Comparison of ENCODE assay signal across 8 mouse cellular contexts in genomic region chr3:36474938-36475483, GRCm38 (mm10). TPM values are rescaled to one million over a fixed set of nuclear protein-coding genes. Genes with fewer than 3 reads are reported as not detected.
DNase-seq lines count a peak whose midpoint lies in the region; ATAC-seq and TF ChIP-seq lines count a peak whose summit lies in the region.

No protein-coding gene starts in this region.

- TF ChIP-seq CTCF in cortical plate, adult 2 months (IDR thresholded peaks at IDR 0.05; ENCODE audit: extremely low read depth, insufficient read depth, low read length): no peak

- H3K9me3 ChIP-seq in intestine, embryonic 16.5 days (ENCODE audit: control insufficient read depth, low read length): no peaks in the 10 kb centered on the region
- no peaks in the 10 kb centered on the region for H3K9me3 ChIP-seq in limb, embryonic 13.5 days
- H3K9me3 ChIP-seq in midbrain, embryonic 14.5 days (ENCODE audit: control insufficient read depth, low read length): no peaks in the 10 kb centered on the region

- H3K9ac ChIP-seq in intestine, embryonic 16.5 days (ENCODE audit: low read depth, low read length): peak overlapping the region; percentile 85
- peak overlapping the region; percentile 85 for H3K9ac ChIP-seq in limb, embryonic 13.5 days
- peak overlapping the region; percentile 60 for H3K9ac ChIP-seq in midbrain, embryonic 14.5 days (replicated peaks; ENCODE audit: low read length)

- peak overlapping the region; percentile 86 for H3K27ac ChIP-seq in cortical plate, adult 2 months (ENCODE audit: insufficient read depth, low read length)
- peak overlapping the region; percentile 90 for H3K27ac ChIP-seq in intestine, embryonic 16.5 days (ENCODE audit: low read length)
- H3K27ac ChIP-seq in limb, embryonic 13.5 days: peak overlapping the region; percentile 87
- no peak overlapping the region for H3K27ac ChIP-seq in midbrain, embryonic 14.5 days (replicated peaks; ENCODE audit: low read depth, low read length)

- no peak for TF ChIP-seq POLR2A in cortical plate, adult 2 months (IDR thresholded peaks at IDR 0.05; ENCODE audit: extremely low read depth, insufficient read depth, low read length)

- WGBS in intestine, embryonic 16.5 days: under 1% methylated on average over 24 of the region's 24 CpGs
- WGBS in limb, embryonic 13.5 days: 3% methylated on average over 24 of the region's 24 CpGs
- WGBS in midbrain, embryonic 14.5 days: 4% methylated on average over 24 of the region's 24 CpGs

- ATAC-seq in intestine, embryonic 16.5 days: no peak
- no peak; the same call in none of the 2 replicates for ATAC-seq in limb, embryonic 13.5 days (ENCODE audit: low FRiP score, low read depth)
- ATAC-seq in midbrain, embryonic 14.5 days (ENCODE audit: low FRiP score, low TSS enrichment): peak; percentile 24; the same call in 1 of the 2 replicates
- no peak for ATAC-seq in activated CD4-positive, CD25-positive, alpha-beta regulatory T cell, adult 4 months

- H3K4me2 ChIP-seq in intestine, embryonic 16.5 days (ENCODE audit: low read depth, low read length): peak overlapping the region; percentile 89
- H3K4me2 ChIP-seq in limb, embryonic 13.5 days (replicated peaks): peak overlapping the region; percentile 82
- H3K4me2 ChIP-seq in midbrain, embryonic 14.5 days (ENCODE audit: low read length): peak overlapping the region; percentile 98

- DNase-seq in spleen, adult 12 weeks (ENCODE audit: low spot score): peak; percentile 7
- no peak for DNase-seq in spleen, postnatal 10 days (ENCODE audit: low spot score in 2 of 2)
- peak; percentile 98 for DNase-seq in heart, adult 11 months
- peak; percentile 31 for DNase-seq in midbrain, embryonic 14.5 days

- H3K36me3 ChIP-seq in intestine, embryonic 16.5 days (ENCODE audit: control insufficient read depth, insufficient read depth, low read length): no peaks in the 10 kb centered on the region
- no peaks in the 10 kb centered on the region for H3K36me3 ChIP-seq in limb, embryonic 13.5 days
- no peaks in the 10 kb centered on the region for H3K36me3 ChIP-seq in midbrain, embryonic 14.5 days (ENCODE audit: control insufficient read depth, insufficient read depth, low read length)

- H3K27me3 ChIP-seq in intestine, embryonic 16.5 days (replicated peaks; ENCODE audit: control insufficient read depth, insufficient read depth, low read length): no peaks in the 10 kb centered on the region
- H3K27me3 ChIP-seq in limb, embryonic 13.5 days: no peaks in the 10 kb centered on the region
- H3K27me3 ChIP-seq in midbrain, embryonic 14.5 days (ENCODE audit: control insufficient read depth, insufficient read depth, low read length): no peaks in the 10 kb centered on the region

- peaks cover 2% of the 10 kb centered on the region; the same call in 1 of the 2 replicates for H3K4me1 ChIP-seq in cortical plate, adult 2 months (ENCODE audit: control insufficient read depth, insufficient read depth, low read length)
- H3K4me1 ChIP-seq in intestine, embryonic 16.5 days (ENCODE audit: control insufficient read depth, insufficient read depth, low read length): peaks cover 16% of the 10 kb centered on the region
- peaks cover 37% of the 10 kb centered on the region for H3K4me1 ChIP-seq in limb, embryonic 13.5 days
- H3K4me1 ChIP-seq in midbrain, embryonic 14.5 days (ENCODE audit: control insufficient read depth, insufficient read depth, low read length): peaks cover 12% of the 10 kb centered on the region; the same call in 1 of the 2 replicates

- H3K4me3 ChIP-seq in cortical plate, adult 2 months (ENCODE audit: insufficient read depth, low read length): peak overlapping the region; percentile 66
- peak overlapping the region; percentile 88 for H3K4me3 ChIP-seq in intestine, embryonic 16.5 days (ENCODE audit: low read length)
- H3K4me3 ChIP-seq in limb, embryonic 13.5 days: peak overlapping the region; percentile 76
- H3K4me3 ChIP-seq in midbrain, embryonic 14.5 days (replicated peaks; ENCODE audit: low read depth, low read length): peak overlapping the region; percentile 61

RNA-seq across cellular contexts. Expression of gene Anxa5, which starts 0.7 kb away (rescaled TPM):
- polyA plus RNA-seq in cortical plate, adult 2 months (2012; rRNA removed): 99.2 and 118 TPM in 2 replicates
- 283 and 291 TPM in 2 replicates for polyA plus RNA-seq in intestine, embryonic 16.5 days (2015; fragmentation: Nextera tagmentation; extraction: Ambion mirVana)
- 334 and 341 TPM in 2 replicates for polyA plus RNA-seq in limb, embryonic 13.5 days (2015; fragmentation: Nextera tagmentation; extraction: Ambion mirVana)
- 19.8 and 49.1 TPM in 2 replicates for polyA plus RNA-seq in midbrain, embryonic 14.5 days (2014; fragmentation: Nextera tagmentation; extraction: Ambion mirVana)
- polyA plus RNA-seq in activated CD4-positive, CD25-positive, alpha-beta regulatory T cell, adult 4 months (2017; shearing (Covaris generic)): 100 to 1,000 TPM; 135 to 153 TPM

RNA-seq across cellular contexts. Expression of gene 1810062G17Rik, which starts 0.7 kb away (rescaled TPM):
- 0.15 and 0.23 TPM in 2 replicates for polyA plus RNA-seq in cortical plate, adult 2 months (2012; rRNA removed)
- 1.6 and 2.3 TPM in 2 replicates for polyA plus RNA-seq in intestine, embryonic 16.5 days (2015; fragmentation: Nextera tagmentation; extraction: Ambion mirVana)
- polyA plus RNA-seq in limb, embryonic 13.5 days (2015; fragmentation: Nextera tagmentation; extraction: Ambion mirVana): 1.5 and 2.2 TPM in 2 replicates
- 0.24 TPM in 1 of 2 replicates, not detected in the other for polyA plus RNA-seq in midbrain, embryonic 14.5 days (2014; fragmentation: Nextera tagmentation; extraction: Ambion mirVana)
- 1 to 10 TPM in 1 of 2 experiments, under 1 TPM in 1; 0.59 to 2.4 TPM for polyA plus RNA-seq in activated CD4-positive, CD25-positive, alpha-beta regulatory T cell, adult 4 months (2017; shearing (Covaris generic))

RNA-seq across cellular contexts. Expression of gene Gm11549, which starts 46.6 kb away (rescaled TPM):
- polyA plus RNA-seq in cortical plate, adult 2 months (2012; rRNA removed): 37.6 and 38.9 TPM in 2 replicates
- 0.54 TPM in 2 replicates for polyA plus RNA-seq in intestine, embryonic 16.5 days (2015; fragmentation: Nextera tagmentation; extraction: Ambion mirVana)
- 0.08 TPM in 1 of 2 replicates, not detected in the other for polyA plus RNA-seq in limb, embryonic 13.5 days (2015; fragmentation: Nextera tagmentation; extraction: Ambion mirVana)
- polyA plus RNA-seq in midbrain, embryonic 14.5 days (2014; fragmentation: Nextera tagmentation; extraction: Ambion mirVana): 0.21 and 0.27 TPM in 2 replicates
- not detected for polyA plus RNA-seq in activated CD4-positive, CD25-positive, alpha-beta regulatory T cell, adult 4 months (2017; shearing (Covaris generic))

Comparison
In these comparisons a context has a peak if more than half of its experiments do, and no peak if none do; other contexts are left out.
1. DNase-seq: peak in spleen, adult 12 weeks (single experiment), heart, adult 11 months (single experiment) and midbrain, embryonic 14.5 days (single experiment); none in spleen, postnatal 10 days (0 of 2).
2. RNA of gene Gm11549, which starts 46.6 kb away (polyA plus RNA-seq): 37.6 to 38.9 TPM in cortical plate, adult 2 months; 0.54 TPM in intestine, embryonic 16.5 days, 0.21 to 0.27 TPM in midbrain, embryonic 14.5 days, 0.08 TPM in limb, embryonic 13.5 days and not detected in activated CD4-positive, CD25-positive, alpha-beta regulatory T cell, adult 4 months; every median in the first group is over 10 times any median in the second.
3. Peak in every context shown above with its lines, with median percentiles within 50 percentile points of each other: H3K4me3 ChIP-seq, H3K4me2 ChIP-seq and H3K9ac ChIP-seq.